Mouse (Mus musculus) ovary, adult 18-20 months (tissue): ENCODE measurements around the gene Emc4.

Experiments used
- DNase-seq: peaks from one replicate; pipeline ENCODE4 v3.0.0; 2022; ENCODE audit warnings: low spot score, mixed read lengths

Emc4 gene

GRCm38 (mm10) chr2:112367726-112368673 is at the start of gene Emc4:
TSS of gene Emc4 (minus strand) at chr2:112368027.
- DNase-seq = peak; percentile 75

- no peak for DNase-seq
Measured at GRCm38 (mm10) chr2:112407030-112407429, 39.2 kb upstream of the Emc4 start.

- no peak for DNase-seq
Measured at GRCm38 (mm10) chr2:112396649-112397048, 28.8 kb upstream of the Emc4 start.

GRCm38 (mm10) chr2:112393958-112394357 is 26.1 kb upstream of the Emc4 start:
- no peak for DNase-seq

- DNase-seq = no peak
Measured at GRCm38 (mm10) chr2:112392689-112393088, 24.9 kb upstream of the Emc4 start.

GRCm38 (mm10) chr2:112391346-112392000 is 23.6 kb upstream of the Emc4 start:
- DNase-seq = no peak

- no peak for DNase-seq
Measured at GRCm38 (mm10) chr2:112390843-112391242, 23.0 kb upstream of the Emc4 start.

GRCm38 (mm10) chr2:112381219-112381618 is 13.4 kb upstream of the Emc4 start:
- DNase-seq = no peak

- no peak for DNase-seq
Measured at GRCm38 (mm10) chr2:112380131-112380530, 12.3 kb upstream of the Emc4 start.

GRCm38 (mm10) chr2:112378973-112379898 is 11.4 kb upstream of the Emc4 start, which contains the start of gene Katnbl1:
TSS of gene Katnbl1 (plus strand) at chr2:112379211.
- DNase-seq = peak; percentile 86

- DNase-seq = no peak
Measured at GRCm38 (mm10) chr2:112374610-112375009, 6.8 kb upstream of the Emc4 start.

- no peak for DNase-seq
Measured at GRCm38 (mm10) chr2:112373141-112373540, 5.3 kb upstream of the Emc4 start.

- DNase-seq = no peak
Measured at GRCm38 (mm10) chr2:112369941-112370340, 2.1 kb upstream of the Emc4 start.

- DNase-seq = no peak
Measured at GRCm38 (mm10) chr2:112367222-112367621, 605 bp downstream of the Emc4 start.

- no peak for DNase-seq
Measured at GRCm38 (mm10) chr2:112360781-112361169, 7.1 kb downstream of the Emc4 start.

- no peak for DNase-seq
Measured at GRCm38 (mm10) chr2:112360012-112360780, 7.6 kb downstream of the Emc4 start.

GRCm38 (mm10) chr2:112359611-112360010 is 8.2 kb downstream of the Emc4 start:
- DNase-seq = no peak

- no peak for DNase-seq
Measured at GRCm38 (mm10) chr2:112353685-112354455, 14.0 kb downstream of the Emc4 start.

- no peak for DNase-seq
Measured at GRCm38 (mm10) chr2:112348246-112348645, 19.6 kb downstream of the Emc4 start.

GRCm38 (mm10) chr2:112341117-112341516 is 26.7 kb downstream of the Emc4 start:
- DNase-seq = no peak
